Mouse (Mus musculus): ENCODE data around the gene Spry2. TPM values are rescaled to one million over a fixed set of nuclear protein-coding genes. Genes with fewer than 3 reads are reported as not detected.

Spry2 gene
- polyA plus RNA-seq, 1 experiment = 1.3 TPM

DNA sequence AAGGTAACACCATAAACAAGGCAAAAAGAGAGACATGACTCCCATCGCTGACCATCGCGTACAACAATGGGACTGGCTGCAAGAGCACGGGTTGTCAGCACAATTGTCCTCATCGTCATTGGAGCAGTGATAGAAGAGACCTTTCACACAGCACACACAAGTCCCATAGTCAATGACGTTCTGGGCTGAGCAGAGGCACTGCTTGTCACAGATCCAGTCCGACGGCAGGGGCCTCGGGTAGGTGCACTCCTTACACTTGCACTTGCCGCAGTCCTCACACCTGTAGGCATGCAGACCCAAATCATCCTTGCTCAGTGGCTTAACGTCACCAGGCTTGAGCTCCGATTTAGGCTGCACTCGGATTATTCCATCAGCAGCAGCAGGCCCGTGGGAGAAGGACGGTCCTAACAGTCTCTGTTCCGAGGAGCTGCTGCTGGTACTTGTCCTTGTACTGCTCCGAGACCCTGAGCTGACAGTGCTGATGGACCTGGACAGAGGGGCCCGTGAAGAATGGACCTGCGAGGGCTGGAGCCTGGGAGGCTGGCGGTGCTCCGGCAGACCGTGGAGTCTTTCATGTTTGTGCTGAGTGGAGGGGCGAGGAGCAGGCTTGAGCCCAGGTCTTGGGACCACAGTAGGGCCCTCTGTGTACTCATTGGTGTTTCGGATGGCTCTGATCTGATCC lies 3.5 kb downstream of the Spry2 start:
- Histone ChIP-seq H3K4me1 (ENCODE audit: control insufficient read depth, insufficient read depth, low read length) (peaks cover 21% of the 10 kb centered on the region), H3K27ac (ENCODE audit: control insufficient read depth, insufficient read depth, low read depth, low read length) (no peak overlapping the region), H3K36me3 (ENCODE audit: control insufficient read depth, insufficient read depth, low read length) (no peaks in the 10 kb centered on the region), H3K27me3 (ENCODE audit: control insufficient read depth, insufficient read depth, low read length) (no peaks in the 10 kb centered on the region), H3K4me3 (ENCODE audit: control insufficient read depth, low read depth, low read length) (peak overlapping the region; percentile 35)
- TF ChIP-seq POLR2A (IDR thresholded peaks at IDR 0.05; ENCODE audit: control insufficient read depth, low read depth, low read length) = no peak; the same call in 1 of the 2 replicates
- TF ChIP-seq CTCF (IDR thresholded peaks at IDR 0.05; ENCODE audit: control insufficient read depth, insufficient read depth, insufficient replicate concordance, low read depth, low read length) = no peak

DNA sequence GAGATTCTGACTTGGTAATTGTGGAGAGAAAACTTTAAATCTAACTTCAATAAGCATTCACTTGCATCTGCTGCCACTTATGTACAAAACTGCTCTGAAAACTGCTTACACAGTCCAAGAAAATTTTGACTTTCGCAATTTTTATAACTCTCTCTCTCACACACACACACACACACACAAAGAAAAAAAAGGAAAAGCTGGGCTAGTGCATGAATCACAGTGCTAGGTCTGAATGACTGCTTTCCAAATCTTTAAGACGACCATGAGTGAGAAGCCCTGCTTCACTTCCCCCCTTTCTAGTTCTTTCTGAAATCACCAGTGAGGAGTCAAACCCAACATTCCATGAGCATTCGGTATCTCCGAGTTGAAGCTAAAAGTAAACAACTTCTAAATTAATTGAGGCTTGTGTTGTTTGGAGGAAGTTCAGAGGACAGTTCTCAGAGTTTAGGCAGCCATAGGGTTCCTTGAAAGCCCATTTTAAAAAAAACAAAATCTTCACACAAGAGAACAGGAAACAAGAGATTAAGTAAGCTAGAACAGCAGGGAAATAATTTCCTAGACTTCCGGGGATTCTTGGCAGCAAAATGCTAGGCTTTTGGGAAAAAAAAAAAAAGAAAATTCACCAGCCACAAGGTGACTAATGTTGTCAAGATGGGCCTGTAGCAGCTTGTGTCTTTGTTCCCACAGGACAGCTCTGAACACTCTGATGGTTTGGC lies 5.9 kb downstream of the Spry2 start:
- Histone ChIP-seq H3K27me3 (ENCODE audit: control insufficient read depth, insufficient read depth, low read length) (no peaks in the 10 kb centered on the region), H3K36me3 (ENCODE audit: control insufficient read depth, insufficient read depth, low read length) (no peaks in the 10 kb centered on the region), H3K27ac (ENCODE audit: control insufficient read depth, insufficient read depth, low read depth, low read length) (no peak overlapping the region), H3K4me1 (ENCODE audit: control insufficient read depth, insufficient read depth, low read length) (peaks cover 13% of the 10 kb centered on the region), H3K4me3 (ENCODE audit: control insufficient read depth, low read depth, low read length) (no peak overlapping the region)
- TF ChIP-seq CTCF (IDR thresholded peaks at IDR 0.05; ENCODE audit: control insufficient read depth, insufficient read depth, insufficient replicate concordance, low read depth, low read length) (no peak), POLR2A (IDR thresholded peaks at IDR 0.05; ENCODE audit: control insufficient read depth, low read depth, low read length) (no peak)

DNA sequence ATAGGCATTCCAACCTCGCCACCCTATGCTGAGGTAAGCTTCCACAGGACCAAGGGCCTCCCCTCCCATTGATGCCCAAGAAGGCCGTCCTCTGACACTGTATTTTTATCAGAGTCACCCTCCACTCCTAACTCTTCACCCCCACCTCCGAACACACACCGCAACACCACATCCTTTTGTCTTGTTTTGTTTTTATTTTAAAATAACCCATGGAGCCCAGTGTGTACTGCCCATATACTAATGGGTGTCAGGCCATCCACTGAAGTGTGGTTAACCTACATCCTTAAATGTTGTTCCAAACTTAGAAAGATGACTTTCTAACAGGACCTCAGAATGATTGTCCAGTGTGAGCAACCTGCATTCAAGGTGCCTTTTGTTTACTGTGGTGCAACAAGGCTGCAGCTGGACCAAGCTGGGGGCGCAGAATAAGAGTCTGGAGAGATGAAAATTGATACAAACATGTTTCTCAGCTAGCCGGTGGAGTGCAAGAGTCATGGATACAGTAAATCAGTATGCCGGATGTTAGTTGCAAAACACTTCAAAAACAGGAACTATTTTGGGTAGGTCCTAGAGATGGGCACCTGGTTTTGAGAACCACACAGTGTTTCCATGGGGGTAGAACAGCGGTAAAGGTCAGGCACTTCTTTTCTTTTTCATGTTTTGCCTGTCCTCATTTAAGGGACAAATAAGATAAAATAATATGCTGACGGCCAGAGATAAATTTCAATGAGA lies 9.8 kb downstream of the Spry2 start:
- TF ChIP-seq CTCF (IDR thresholded peaks at IDR 0.05; ENCODE audit: control insufficient read depth, insufficient read depth, insufficient replicate concordance, low read depth, low read length) (no peak), POLR2A (IDR thresholded peaks at IDR 0.05; ENCODE audit: control insufficient read depth, low read depth, low read length) (no peak)
- H3K36me3 ChIP-seq (ENCODE audit: control insufficient read depth, insufficient read depth, low read length) = no peaks in the 10 kb centered on the region
- H3K4me3 ChIP-seq (ENCODE audit: control insufficient read depth, low read depth, low read length) = no peak overlapping the region
- H3K27ac ChIP-seq (ENCODE audit: control insufficient read depth, insufficient read depth, low read depth, low read length) = no peak overlapping the region
- no peaks in the 10 kb centered on the region for H3K4me1 ChIP-seq (ENCODE audit: control insufficient read depth, insufficient read depth, low read length)
- no peaks in the 10 kb centered on the region for H3K27me3 ChIP-seq (ENCODE audit: control insufficient read depth, insufficient read depth, low read length)

DNA sequence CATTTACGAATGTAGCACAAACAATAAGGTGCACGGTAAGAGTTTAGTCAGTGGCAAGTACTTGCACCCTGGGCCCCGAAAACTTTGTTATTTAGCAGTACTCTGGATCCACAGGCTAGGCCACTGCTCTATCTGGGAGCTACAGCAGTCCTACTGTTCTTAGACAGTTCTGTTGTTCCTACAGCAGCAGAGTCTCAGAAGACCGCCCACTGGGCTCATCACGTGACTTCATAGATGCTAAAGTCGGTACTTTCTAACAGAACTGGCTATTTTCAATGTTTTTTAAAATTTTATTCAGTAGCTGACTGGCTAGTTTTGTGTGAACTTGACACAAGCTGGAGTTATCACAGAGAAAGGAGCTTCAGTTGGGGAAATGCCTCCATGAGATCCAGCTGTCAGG lies 11.4 kb downstream of the Spry2 start:
- TF ChIP-seq POLR2A (IDR thresholded peaks at IDR 0.05; ENCODE audit: control insufficient read depth, low read depth, low read length) = no peak
- no peak for TF ChIP-seq CTCF (IDR thresholded peaks at IDR 0.05; ENCODE audit: control insufficient read depth, insufficient read depth, insufficient replicate concordance, low read depth, low read length)
- H3K4me1 ChIP-seq (ENCODE audit: control insufficient read depth, insufficient read depth, low read length) = no peaks in the 10 kb centered on the region
- H3K27ac ChIP-seq (ENCODE audit: control insufficient read depth, insufficient read depth, low read depth, low read length) = no peak overlapping the region
- H3K36me3 ChIP-seq (ENCODE audit: control insufficient read depth, insufficient read depth, low read length) = no peaks in the 10 kb centered on the region
- H3K4me3 ChIP-seq (ENCODE audit: control insufficient read depth, low read depth, low read length) = no peak overlapping the region
- no peaks in the 10 kb centered on the region for H3K27me3 ChIP-seq (ENCODE audit: control insufficient read depth, insufficient read depth, low read length)

DNA sequence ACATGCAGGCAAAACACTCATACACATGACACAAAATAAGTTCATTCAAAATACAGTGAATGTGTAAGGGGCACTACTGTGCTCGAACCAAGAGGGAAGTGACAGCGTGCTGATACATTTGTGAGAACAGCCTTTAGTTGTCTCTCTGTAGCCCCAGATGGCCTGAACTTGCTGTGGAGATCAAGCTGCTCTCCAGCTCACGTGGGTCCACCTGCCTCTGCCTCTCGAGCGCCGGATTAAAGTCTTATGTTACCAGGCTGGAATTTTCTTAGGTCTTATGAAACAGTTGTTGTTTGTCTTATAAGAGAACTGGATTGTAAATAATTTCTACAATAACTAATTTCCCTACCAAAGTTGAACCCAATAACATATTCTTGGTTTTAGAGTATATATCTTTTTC lies 13.4 kb downstream of the Spry2 start:
- H3K27ac ChIP-seq (ENCODE audit: control insufficient read depth, insufficient read depth, low read depth, low read length) = no peak overlapping the region
- H3K4me3 ChIP-seq (ENCODE audit: control insufficient read depth, low read depth, low read length) = no peak overlapping the region
- no peaks in the 10 kb centered on the region for H3K27me3 ChIP-seq (ENCODE audit: control insufficient read depth, insufficient read depth, low read length)
- no peaks in the 10 kb centered on the region for H3K4me1 ChIP-seq (ENCODE audit: control insufficient read depth, insufficient read depth, low read length)
- H3K36me3 ChIP-seq (ENCODE audit: control insufficient read depth, insufficient read depth, low read length) = no peaks in the 10 kb centered on the region
- no peak for TF ChIP-seq CTCF (IDR thresholded peaks at IDR 0.05; ENCODE audit: control insufficient read depth, insufficient read depth, insufficient replicate concordance, low read depth, low read length)
- TF ChIP-seq POLR2A (IDR thresholded peaks at IDR 0.05; ENCODE audit: control insufficient read depth, low read depth, low read length) = no peak

DNA sequence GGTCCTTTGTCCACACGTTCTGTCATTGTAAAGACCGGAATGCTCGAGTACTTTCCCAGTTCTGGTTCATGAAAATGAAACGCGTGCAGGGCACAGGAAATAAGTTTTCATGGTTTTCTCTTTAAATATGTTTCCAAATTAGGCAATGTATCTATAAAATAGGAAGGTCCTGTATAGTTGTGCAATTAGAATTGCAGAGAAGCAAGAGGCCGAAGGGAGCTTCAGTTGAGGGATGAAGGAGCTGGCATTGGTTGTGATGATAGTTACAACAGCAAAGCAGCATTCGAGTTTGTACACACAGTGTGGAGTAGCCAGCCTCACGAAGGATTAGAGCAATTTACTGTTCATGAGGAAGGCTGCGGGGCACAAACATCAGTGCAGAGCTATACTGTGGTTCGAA lies 18.3 kb downstream of the Spry2 start:
- Histone ChIP-seq H3K36me3 (ENCODE audit: control insufficient read depth, insufficient read depth, low read length) (no peaks in the 10 kb centered on the region), H3K27ac (ENCODE audit: control insufficient read depth, insufficient read depth, low read depth, low read length) (no peak overlapping the region), H3K4me1 (ENCODE audit: control insufficient read depth, insufficient read depth, low read length) (no peaks in the 10 kb centered on the region), H3K4me3 (ENCODE audit: control insufficient read depth, low read depth, low read length) (no peak overlapping the region), H3K27me3 (ENCODE audit: control insufficient read depth, insufficient read depth, low read length) (no peaks in the 10 kb centered on the region)
- TF ChIP-seq POLR2A (IDR thresholded peaks at IDR 0.05; ENCODE audit: control insufficient read depth, low read depth, low read length) = no peak
- no peak for TF ChIP-seq CTCF (IDR thresholded peaks at IDR 0.05; ENCODE audit: control insufficient read depth, insufficient read depth, insufficient replicate concordance, low read depth, low read length)

DNA sequence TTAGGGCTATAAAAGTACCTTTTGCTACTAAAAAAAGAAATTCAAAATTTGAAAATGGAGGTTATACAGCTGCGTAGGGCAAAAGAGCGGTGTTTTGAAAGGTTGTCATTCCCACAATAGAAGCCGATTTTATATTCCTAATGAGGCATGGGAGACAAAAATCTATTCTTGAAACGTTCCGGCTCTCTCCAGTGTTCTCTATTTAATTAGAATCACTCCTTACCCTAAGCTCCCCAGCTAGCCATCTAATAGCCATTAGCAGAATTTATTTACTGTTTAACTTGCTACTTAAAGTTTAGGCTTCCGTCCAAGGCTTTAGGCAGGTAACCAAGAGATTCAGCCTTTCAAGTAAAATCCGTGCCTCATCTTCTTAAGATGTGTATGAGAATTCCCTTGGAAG lies 20.2 kb downstream of the Spry2 start:
- Histone ChIP-seq H3K27me3 (ENCODE audit: control insufficient read depth, insufficient read depth, low read length) (no peaks in the 10 kb centered on the region), H3K4me3 (ENCODE audit: control insufficient read depth, low read depth, low read length) (no peak overlapping the region), H3K27ac (ENCODE audit: control insufficient read depth, insufficient read depth, low read depth, low read length) (no peak overlapping the region), H3K36me3 (ENCODE audit: control insufficient read depth, insufficient read depth, low read length) (no peaks in the 10 kb centered on the region), H3K4me1 (ENCODE audit: control insufficient read depth, insufficient read depth, low read length) (no peaks in the 10 kb centered on the region)
- TF ChIP-seq POLR2A (IDR thresholded peaks at IDR 0.05; ENCODE audit: control insufficient read depth, low read depth, low read length) = no peak
- no peak for TF ChIP-seq CTCF (IDR thresholded peaks at IDR 0.05; ENCODE audit: control insufficient read depth, insufficient read depth, insufficient replicate concordance, low read depth, low read length)
